ENCODE assay signal across 9 mouse cellular contexts in genomic region chr1:162218530-162219180, GRCm38 (mm10).
DNase-seq lines count a peak whose midpoint lies in the region; ATAC-seq and TF ChIP-seq lines count a peak whose summit lies in the region.
"Had no signal": no experiment of that assay in that cellular context is flagged by ENCODE, and none has a peak within 500 bp of the region (broad histone marks: within the 10 kb centered on the region; RNA-seq: fewer than 3 reads in every experiment).

No protein-coding gene starts in this region.

- TF ChIP-seq CTCF in liver, embryonic 14.5 days (IDR thresholded peaks at IDR 0.05; ENCODE audit: low read depth) = no peak

- H3K4me1 ChIP-seq in kidney, embryonic 14.5 days (ENCODE audit: control insufficient read depth, insufficient read depth, low read length) = peaks cover 12% of the 10 kb centered on the region
- peaks cover 35% of the 10 kb centered on the region for H3K4me1 ChIP-seq in heart, embryonic 10.5 days
- H3K4me1 ChIP-seq in liver, embryonic 14.5 days (replicated peaks; ENCODE audit: control insufficient read depth in 2 of 2, insufficient read depth in 2 of 2, low read length in 1 of 2) = peaks cover 0 to 2% of the 10 kb centered on the region in 2 experiments; a peak in 1 of 4 replicates

- TF ChIP-seq EP300 in liver, embryonic 14.5 days (IDR thresholded peaks at IDR 0.05; ENCODE audit: low read depth) = no peak

- H3K4me2 ChIP-seq in kidney, embryonic 14.5 days (replicated peaks; ENCODE audit: low read depth, low read length) = peak overlapping the region; percentile 33; the same call in 1 of the 2 replicates
- H3K4me2 ChIP-seq in liver, embryonic 14.5 days (ENCODE audit: low read depth) = no peak overlapping the region

- H3K36me3 ChIP-seq in kidney, embryonic 14.5 days (ENCODE audit: control insufficient read depth, insufficient read depth, low read length) = no peaks in the 10 kb centered on the region; the same call in 1 of the 2 replicates
- no peaks in the 10 kb centered on the region for H3K36me3 ChIP-seq in heart, embryonic 10.5 days
- no peaks in the 10 kb centered on the region for H3K36me3 ChIP-seq in liver, embryonic 14.5 days (replicated peaks; ENCODE audit: control insufficient read depth, insufficient read depth, low read depth)

- peak overlapping the region; percentile 57 for H3K4me3 ChIP-seq in kidney, embryonic 14.5 days (ENCODE audit: low read length)
- peak overlapping the region; percentile 56 for H3K4me3 ChIP-seq in heart, embryonic 10.5 days
- H3K4me3 ChIP-seq in liver, embryonic 14.5 days (ENCODE audit: insufficient read depth in 1 of 2, low read depth in 2 of 2, low read length in 2 of 2) = peak overlapping the region; percentile 6 to 21; a peak in 2 of 4 replicates

- ATAC-seq in kidney, embryonic 14.5 days (ENCODE audit: low FRiP score, low TSS enrichment) = no peak
- no peak for ATAC-seq in liver, embryonic 14.5 days (ENCODE audit: insufficient read depth)

- H3K27me3 ChIP-seq in kidney, embryonic 14.5 days (ENCODE audit: control insufficient read depth, insufficient read depth, low read length) = no peaks in the 10 kb centered on the region
- H3K27me3 ChIP-seq in heart, embryonic 10.5 days (ENCODE audit: insufficient read depth, poor library complexity, severe bottlenecking) = no peaks in the 10 kb centered on the region
- H3K27me3 ChIP-seq in liver, embryonic 14.5 days (ENCODE audit: control insufficient read depth, insufficient read depth, low read length) = no peaks in the 10 kb centered on the region

- H3K9ac ChIP-seq in kidney, embryonic 14.5 days (ENCODE audit: low read depth, low read length) = peak overlapping the region; percentile 84
- H3K9ac ChIP-seq in liver, embryonic 14.5 days (replicated peaks) = no peak overlapping the region

- WGBS in kidney, embryonic 14.5 days = 41% methylated on average over 8 of the region's 8 CpGs
- 20% methylated on average over 8 of the region's 8 CpGs for whole genome bisulfite sequencing in heart, embryonic 10.5 days
- WGBS in liver, embryonic 14.5 days (ENCODE audit: insufficient replicate concordance) = 32% methylated on average over 8 of the region's 8 CpGs

- DNase-seq in kidney, postnatal 10 days = no peak
- peak; percentile 73 for DNase-seq in adipocyte (ENCODE audit: low spot score)
- DNase-seq in heart, embryonic 10.5 days (ENCODE audit: low spot score) = no peak
- DNase-seq in liver, embryonic 14.5 days (ENCODE audit: low read depth in 3 of 3, low spot score in 3 of 3) = no peak
- no peak for DNase-seq in adrenal gland, postnatal 10 days
- DNase-seq in layer of hippocampus, adult 9-11 months = no peak
- DNase-seq in layer of hippocampus, postnatal 14 days (ENCODE audit: low spot score in 2 of 2) = no peak
- DNase-seq: layer of hippocampus, postnatal 36 days had no signal

- no peaks in the 10 kb centered on the region for H3K9me3 ChIP-seq in kidney, embryonic 14.5 days (ENCODE audit: control insufficient read depth, low read length)
- no peaks in the 10 kb centered on the region for H3K9me3 ChIP-seq in heart, embryonic 10.5 days
- H3K9me3 ChIP-seq in liver, embryonic 14.5 days (ENCODE audit: control insufficient read depth, low read length) = no peaks in the 10 kb centered on the region

- peak overlapping the region; percentile 99 for H3K27ac ChIP-seq in kidney, embryonic 14.5 days (ENCODE audit: low read depth, low read length)
- H3K27ac ChIP-seq in heart, embryonic 10.5 days = peak overlapping the region; percentile 83
- no peak overlapping the region for H3K27ac ChIP-seq in liver, embryonic 14.5 days
